Mouse (Mus musculus) megakaryocyte, adult 5-6 weeks (primary cell): ENCODE data around the gene Myl4. TPM values are rescaled to one million over a fixed set of nuclear protein-coding genes. Genes with fewer than 3 reads are reported as not detected.
A peak's percentile ranks its signal among the peaks of the same experiment; 100 is the strongest.
"Not testable (repeated sequence)": the region's sequence is repeated elsewhere in the genome, so short reads cannot be mapped to it uniquely, and the experiment has no call there.

Source experiments
- ATAC-seq: 2 replicates; pipeline ENCODE4 v1.8.0; 2016; ENCODE audit warnings: mild to moderate bottlenecking, inconsistent platforms; ENCODE audit not compliant: poor library complexity, severe bottlenecking
- total RNA-seq, 2 experiments: library from RNA; stranded (forward) in 1 of 2; stranded (reverse) in 1 of 2; fragments of 153-499, 151-499 nt in 1 of 2; fragments of 221-1000, 200-1000 nt in 1 of 2; gene quantifications; 2 replicates each; pipeline versions ENCODE4 v1.2.3 to v1.2.4; 2015 to 2017

Myl4 gene
- total RNA-seq (2015) (0.11 TPM in 1 of 2 replicates, not detected in the other), total RNA-seq (2017) (0.08 TPM in 1 of 2 replicates, not detected in the other)

DNA sequence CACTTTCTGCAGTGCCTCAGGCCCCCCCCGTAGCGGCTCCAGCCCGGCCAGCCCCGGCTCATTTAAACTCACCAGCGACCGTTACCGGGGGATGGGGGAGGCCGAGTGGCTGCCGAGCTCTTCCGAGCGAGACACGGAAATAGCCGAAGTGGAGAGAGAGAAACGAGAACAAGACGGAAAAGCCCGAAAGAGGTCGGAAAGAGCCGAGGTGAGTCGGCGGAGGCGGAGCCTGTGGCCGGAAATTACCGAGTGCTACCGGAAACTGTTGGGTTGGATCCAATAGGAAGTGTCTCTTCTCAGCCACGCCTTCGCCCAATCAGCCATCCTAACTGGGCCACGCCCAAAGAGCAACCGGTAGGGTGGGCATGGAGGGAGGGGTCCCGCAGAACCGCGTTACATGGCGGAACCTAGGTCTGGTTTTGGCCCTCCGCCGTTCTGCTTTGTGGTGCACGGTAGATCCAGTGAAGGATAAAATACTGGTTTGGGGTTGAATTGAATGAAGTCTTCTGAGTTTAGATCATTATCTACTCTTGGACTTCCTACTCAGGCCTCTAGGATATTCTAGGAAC, at the start of gene Myl4, which contains the start of gene Cdc27:
Gene Myl4, plus strand, starts transcription at position 258 of the 569 bp plus-strand sequence.
Gene Cdc27, minus strand, starts transcription at position 215 of the 569 bp plus-strand sequence.
- ATAC-seq: peak; percentile 94

DNA sequence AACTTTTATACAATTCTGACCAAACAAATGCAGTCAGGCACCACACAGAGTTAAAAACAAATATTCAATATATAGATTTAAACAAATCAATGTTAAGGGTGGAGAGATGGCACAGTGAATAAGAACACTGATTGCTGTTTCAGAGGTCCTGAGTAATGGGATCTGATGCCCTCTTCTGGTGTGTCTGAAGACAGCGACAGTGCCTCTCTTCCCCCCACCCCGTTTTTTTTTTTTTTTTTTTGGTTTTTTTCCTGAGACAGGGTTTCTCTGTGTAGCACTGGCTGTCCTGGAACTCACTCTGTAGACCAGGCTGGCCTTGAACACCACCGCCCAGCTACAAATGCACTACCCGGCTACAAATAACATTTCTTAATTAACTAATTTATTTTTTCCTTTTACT, 42.0 kb upstream of the Myl4 start:
- no peak for ATAC-seq

DNA sequence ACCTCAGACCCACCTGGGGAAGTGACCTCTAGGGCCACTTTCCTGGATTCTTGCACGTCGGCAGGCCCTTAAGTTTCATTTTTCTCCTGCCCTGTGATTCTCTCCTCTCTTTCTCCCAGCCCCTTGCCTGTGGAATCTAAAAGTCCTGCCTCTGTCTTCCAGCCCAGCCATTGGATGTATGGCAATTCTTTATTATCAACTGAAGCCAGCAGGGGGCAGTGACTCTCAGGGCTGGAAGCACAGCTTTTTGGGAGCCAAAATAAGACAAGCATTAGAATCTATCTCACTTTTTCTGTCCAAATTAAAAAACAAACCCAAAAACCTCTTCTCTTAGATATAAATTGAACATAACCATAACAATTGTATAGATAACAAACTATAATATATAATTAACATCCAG, 39.9 kb upstream of the Myl4 start:
- peak; percentile 43; the same call in 1 of the 2 replicates for ATAC-seq

DNA sequence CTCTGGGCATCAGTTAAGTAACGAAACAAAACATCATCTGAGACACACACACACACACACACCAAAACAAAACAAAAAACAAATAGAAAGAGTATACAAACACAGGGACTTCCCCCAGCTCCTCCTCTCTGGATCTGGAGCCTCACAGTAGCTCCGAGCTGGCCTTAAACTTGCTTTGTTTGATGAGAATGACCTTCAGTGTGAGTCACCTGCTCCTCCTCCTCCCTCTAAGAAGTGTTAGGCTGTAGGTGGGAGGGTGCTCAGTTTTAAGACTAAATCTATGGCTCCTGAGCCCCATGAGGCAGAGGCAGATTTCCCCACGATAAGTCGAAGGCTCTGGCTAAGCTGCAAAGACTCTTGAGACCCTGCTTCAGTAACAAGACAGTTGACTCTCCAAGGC, 38.0 kb upstream of the Myl4 start:
- no peak for ATAC-seq

DNA sequence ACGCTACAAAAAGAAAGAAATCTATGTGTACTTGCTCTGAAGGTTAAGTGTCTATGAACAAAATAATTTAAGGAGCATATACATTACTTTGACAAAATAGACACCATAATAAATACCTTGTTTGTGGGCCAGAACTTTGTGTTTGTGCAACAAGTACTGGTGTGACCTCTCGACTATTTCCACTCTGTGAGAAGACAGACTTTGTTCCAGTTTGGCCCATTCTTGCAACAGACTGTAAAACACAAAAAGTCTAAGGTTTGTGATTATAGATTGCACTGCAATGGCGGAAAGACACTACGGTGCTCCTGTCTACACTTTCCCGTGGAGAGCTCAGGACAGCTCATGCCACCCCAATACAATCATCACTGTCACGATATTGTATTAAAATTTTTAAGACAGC, 24.5 kb upstream of the Myl4 start:
- ATAC-seq: no peak

DNA sequence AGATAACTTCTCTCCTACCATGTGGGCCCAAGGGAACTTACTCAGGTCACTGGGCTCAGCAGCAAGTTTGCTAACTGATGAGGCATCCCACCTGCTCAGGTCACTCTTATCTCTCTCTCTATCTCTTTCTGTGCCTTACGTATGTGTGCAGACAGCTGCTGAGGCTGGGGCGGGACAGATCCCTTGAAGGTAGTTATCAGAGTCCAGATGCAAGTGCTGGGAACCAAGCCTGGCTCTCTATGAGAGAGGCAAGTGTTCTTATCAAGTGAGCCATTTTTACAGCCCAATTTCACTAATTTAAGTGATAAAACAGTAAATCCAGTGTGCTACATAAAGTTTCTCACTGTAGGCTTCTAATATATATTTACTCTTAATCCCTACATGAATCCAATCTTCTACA, 13.6 kb upstream of the Myl4 start:
- ATAC-seq: no peak

DNA sequence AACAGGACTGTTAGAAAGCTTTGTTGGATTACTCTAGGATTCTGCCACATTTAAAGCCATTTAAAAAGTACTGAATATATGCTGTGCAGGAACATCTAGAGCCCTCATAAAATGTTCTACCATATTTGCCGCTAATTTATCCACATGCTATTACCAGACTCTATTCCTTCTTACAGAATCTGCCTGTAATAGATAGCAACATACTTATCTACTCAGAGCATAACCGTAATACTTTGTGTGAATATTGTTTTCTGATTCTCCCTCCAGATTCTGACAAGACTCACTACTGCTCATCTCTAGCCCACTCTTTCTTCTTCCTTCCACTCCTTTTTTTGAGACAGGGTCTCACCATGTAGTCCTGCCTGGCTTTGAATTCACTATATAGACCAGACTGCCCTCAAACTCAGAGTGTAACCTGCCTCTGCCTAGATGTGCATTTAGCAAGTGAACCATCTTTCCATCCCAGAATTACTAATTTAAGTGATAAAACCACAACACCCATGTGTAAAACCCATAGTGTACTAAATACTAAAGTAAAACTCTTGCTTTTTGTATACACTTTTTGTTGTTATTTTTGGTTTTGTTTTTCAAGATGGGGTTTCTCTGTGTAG, 12.4 kb upstream of the Myl4 start:
- no peak for ATAC-seq

DNA sequence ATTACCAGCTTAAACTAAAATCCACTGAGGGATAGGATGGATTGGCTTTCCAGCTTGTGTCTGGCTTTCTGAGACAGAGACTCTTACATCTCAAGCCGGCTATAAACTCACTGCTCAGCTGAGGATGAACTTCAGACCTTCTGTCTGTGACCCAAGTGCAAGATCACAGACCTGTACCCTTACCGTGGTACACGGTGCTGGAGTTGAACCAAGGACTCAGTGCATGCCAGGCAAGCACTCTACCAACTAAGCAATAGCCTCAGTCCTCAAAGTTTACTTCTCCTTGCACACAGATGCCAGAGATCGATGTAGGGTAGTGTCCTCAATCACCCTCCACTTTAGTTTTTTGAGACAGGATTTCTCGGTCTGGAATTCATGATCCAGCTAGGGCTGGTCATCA, 10.7 kb upstream of the Myl4 start:
- no peak for ATAC-seq

DNA sequence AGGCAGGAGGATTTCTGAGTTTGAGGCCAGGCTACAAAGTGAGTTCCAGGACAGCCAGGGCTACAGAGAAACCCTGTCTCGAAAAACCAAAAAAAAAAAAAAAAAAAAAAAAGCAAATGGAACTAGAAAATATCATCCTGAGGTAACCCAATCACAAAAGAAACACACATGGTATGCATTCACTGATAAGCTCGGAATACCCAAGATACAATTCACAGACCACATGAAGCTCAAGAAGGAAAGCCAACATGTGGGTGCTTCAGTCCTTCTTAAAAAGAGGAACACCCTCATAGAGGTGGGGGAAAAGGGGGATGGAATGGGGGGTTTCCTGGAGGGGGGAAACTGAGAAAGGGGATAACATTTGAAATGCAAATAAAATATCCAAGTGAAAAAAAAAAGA, 7.1 kb upstream of the Myl4 start:
- ATAC-seq: not testable (repeated sequence)

DNA sequence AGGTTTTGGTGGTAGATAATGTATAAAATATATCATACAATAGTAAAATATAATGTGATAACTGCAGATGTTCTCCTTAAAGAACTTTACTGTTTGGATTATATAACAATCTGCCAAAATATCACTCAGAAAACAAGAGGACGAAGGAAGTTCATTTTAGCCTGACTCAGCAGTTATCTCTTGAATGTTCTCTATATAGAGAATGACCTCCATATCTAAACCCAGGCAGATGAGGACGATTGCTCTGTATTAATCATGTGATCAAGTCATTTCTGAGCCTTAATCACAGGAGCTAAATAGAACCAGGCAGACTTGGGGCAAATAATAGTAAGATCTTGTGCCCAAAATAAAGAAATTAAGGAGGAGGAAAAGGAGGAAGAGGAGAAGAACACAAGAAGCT, 6.0 kb upstream of the Myl4 start:
- ATAC-seq: no peak

DNA sequence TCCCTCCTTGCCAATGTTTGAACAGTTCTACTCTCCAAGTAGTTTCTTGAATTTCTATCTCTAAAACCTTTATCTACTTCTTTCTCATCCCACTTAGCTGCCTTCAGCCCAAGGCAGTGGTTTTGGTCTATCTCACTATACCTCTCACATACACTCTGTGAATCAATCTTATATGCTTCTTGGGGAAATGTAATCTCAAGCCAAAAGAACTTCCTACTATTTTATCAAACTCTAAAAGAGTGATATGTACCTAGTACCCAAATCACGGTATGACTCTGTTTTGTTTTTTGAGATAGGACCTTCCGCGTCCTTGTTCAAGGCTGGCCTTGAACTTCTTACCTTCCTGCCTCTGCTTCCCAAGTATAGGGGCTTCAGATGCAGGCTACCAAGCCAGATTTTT, 3.0 kb upstream of the Myl4 start:
- ATAC-seq: no peak

DNA sequence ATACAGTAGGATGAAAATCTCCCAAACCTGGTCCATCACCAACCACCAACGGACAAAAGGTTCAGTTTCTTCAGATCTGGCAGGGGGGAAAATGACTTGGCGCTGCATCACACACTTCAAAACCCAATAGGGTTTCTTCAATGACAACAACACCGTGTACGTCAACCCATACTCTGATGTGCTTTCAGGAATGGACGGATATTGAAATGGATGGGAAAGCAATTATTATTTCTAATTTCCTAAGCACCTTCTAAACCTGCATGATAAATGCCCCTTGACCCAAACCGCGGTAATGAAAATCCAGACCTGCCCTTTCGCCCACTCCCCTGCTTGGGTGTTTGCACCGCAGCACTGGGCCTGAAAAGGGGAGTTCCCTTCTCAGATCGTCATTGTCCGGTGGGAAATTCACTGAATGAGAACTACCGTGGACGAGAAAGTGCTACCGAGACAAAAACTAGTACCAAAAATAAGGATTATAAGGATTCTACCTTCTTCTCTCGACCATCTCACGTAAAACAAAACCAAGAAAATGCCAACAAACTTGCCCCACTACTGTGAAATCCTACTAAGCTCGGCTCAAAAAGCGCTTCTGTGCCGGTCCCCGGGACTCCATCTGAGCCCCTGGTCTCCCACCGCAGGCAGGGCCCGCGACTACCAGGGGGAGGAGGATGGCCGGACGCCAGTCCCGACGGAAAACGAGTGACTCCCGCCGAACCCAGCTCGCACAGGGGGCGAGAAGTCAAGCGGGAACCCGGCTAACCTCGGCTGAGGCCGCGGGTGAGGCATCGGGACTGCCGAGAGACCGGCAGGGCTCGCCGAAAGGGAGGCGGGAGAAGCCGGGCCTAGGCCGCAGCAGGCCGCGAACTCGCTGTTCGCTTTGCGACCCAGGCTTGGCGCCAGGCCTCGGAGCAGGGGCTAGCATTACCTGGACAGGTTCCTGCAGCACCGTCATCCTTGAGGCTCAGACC, 741 bp upstream of the Myl4 start:
- ATAC-seq: peak; percentile 62

DNA sequence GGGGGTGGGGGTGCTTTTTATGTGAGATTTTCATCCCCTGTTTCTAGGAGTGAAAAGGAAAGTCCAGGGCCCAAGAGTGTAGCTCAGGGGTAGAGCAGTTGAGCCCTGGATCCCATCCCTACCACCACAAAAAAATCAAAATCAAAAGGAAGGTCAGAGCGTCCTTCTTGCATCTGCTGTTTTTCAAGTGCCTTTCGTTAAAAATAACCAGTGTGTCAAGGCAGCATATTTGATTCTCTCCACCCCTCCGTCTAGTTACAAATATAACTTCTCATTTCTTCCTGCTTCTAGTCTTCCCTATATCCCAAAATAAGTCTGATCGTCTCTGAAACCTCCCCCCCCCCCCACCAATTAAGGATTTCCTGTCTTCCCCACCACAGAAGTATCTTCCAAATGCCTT, 7.6 kb downstream of the Myl4 start:
- ATAC-seq: no peak

DNA sequence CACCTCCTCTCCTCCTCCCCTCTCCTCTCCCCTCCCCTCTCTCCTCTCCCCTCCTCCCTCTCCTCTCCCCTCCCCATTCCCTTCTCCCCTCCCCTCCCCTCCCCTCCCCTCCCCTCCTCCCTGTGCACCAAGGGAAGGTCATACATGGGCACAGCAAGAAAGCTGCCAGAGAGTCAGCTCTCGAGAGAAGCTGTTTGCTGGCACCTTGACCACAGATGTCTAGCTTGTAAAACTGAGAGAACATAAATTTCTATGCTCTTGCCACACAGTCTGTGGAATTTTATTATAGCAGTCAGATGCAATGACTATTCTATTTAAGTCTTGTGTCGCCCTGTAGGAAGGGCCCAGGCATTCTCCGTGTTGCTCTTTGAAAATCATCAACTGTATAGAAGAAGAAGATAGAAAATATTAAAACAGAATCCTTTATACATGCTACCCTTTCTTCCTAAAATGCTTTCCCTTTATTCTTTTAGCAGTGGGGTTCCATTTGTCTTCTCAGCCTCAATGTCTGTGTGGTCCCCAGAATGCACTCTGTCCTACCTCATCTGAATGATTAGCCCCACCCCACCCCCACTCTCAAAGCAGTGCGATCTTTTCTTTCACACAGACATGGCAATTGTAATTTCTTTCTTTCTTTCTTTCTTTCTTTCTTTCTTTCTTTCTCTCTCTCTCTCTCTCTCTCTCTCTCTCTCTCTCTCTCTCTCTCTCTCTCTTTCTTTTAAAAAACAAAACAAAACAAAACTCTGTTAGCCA, 8.4 kb downstream of the Myl4 start:
- no peak for ATAC-seq

DNA sequence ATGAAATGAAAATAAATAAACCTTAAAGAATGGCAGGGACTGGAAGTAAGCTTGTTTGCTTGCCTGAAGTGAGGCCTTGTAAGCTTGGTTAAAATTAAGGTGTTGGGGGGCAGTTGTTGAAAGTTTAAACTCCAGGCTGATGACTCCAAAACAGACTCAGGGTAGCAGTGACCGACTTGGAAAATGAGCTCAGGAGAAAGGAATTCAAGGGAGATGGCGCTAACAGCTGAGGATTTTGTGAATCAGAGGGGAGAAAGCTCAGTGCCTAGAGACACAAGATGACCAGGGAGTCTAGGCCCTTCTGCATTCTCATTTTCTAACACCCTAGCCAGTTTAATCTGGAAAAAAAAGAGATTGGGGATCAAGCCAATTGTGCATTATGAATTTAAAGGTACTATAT, 10.5 kb downstream of the Myl4 start:
- ATAC-seq: no peak

DNA sequence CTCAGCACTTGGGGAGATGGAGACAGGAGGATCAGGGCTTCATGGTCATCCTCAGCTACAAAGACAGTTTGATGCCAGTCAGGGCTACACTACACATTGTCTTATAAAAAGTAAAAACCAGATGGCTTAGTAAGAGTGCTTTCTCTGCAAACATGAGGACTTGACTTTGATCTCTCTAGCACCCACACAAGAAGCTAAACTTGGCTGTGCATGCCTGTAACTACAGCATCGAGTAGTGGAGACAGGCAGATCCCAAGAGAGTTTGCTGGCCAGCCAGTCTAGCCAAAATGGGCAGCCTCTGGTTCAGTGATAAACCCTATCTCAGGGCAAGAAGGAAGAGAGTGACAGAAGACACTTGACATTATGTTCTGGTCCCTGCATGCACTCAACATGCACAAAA, 13.0 kb downstream of the Myl4 start:
- no peak for ATAC-seq

DNA sequence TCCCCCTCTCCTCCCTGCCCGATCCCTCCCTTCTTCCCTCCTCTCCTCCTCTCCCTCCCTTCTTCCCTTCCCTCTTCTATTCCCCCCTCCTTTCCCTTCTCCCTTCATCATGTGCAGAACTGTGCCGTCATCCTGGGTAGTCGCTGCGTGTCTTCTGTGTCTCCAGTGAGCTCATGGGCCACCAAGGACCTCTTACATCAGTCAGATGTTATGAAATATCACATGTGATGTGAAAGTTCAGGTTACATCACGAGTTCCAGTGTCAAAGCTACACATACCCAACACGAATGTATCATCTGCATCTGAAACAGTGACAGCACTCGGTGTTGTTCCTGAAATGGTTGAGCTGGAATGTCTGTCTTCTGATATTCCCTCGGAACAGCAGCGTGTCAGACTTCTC, 14.7 kb downstream of the Myl4 start:
- ATAC-seq: peak; percentile 88

DNA sequence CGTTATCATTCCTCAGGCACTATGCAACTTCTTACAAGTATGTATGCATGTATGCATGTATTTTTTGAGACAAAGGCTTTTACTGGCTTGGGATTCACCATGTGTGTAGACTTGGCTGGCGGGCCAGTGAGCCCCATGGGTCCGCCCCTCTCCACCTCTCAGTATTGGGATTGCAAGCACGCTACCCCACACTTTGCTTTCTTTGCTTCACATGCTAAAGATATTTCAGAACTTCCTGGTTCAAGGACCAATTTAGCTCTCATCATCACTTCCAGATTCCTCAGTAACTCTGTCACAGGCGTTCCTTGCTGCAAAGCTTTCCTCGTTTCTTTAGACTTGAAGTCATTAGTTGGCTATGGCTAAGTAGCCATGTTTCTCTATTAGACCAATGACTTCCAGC, 15.6 kb downstream of the Myl4 start:
- ATAC-seq: no peak

DNA sequence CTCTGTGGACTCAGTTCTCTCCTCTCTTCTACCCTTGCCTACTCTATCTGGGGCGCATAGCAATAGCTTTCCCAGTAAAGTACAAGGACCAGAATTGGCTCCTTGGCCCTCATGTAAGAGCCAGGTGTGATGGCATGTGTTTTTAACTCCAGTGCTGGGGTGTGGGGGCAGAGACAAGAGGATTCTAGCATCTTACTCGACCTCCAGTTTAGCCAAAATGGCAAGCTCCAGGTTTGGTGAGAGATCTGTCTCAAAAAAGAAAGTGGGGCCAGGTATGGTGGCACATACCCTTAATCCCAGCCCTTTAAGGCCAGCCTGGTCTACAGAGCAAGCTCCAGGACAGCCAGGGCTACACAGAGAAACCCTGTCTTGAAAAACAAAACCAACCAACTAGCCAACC, 16.3 kb downstream of the Myl4 start:
- ATAC-seq: no peak

DNA sequence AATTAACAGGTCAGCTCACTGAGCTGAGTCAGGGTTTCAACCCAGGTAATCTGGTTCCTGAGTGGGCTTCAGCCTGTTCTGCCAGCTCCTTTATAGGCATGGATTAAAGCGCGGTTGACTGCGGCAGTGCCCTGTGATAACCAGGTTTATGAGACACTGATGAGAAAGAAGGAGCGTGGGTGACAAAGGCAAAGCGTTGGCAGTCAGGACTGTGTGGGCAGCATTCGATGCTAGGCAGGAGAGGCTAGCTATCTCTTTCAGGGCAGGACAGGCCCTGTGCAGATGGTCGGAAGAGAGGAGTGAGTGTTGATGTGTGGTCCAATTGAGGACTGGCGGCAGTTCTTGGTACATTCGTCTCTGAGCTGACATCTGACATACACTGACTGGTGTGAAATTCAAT, 17.3 kb downstream of the Myl4 start:
- ATAC-seq: no peak

DNA sequence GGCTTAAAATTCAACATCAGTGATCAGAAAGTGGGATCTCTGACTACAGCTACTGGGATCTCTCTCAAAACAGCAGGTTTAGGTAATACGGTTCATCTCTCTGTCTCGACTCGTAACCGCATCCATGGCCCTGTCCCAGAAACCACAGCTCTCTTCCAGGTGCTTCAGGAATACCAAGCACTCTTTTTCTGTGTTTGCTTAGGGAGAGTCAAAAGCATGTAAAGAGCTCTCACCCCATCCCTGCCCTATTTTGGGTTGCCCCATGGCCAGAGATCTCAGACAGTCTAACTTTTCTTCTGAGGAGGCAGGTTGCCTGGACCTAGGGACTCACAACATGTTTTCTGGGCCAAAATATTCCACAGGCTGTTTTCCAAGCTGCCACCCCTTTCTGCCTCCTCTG, 17.9 kb downstream of the Myl4 start:
- no peak for ATAC-seq
